Mouse (Mus musculus): ENCODE measurements around the gene Baiap2l1.

- no peak for TF ChIP-seq POLR2A (IDR thresholded peaks at IDR 0.05; ENCODE audit: control insufficient read depth, extremely low read depth, insufficient read depth, low read length, poor library complexity)
- no peak for TF ChIP-seq CTCF (IDR thresholded peaks at IDR 0.05; ENCODE audit: borderline replicate concordance, control insufficient read depth, extremely low read depth, insufficient read depth, low read length, poor library complexity)
These were observed 2.4 kb upstream of the Baiap2l1 start for GRCm38 (mm10) chr5:144360346-144360745.

All from thymus, adult 2 months (tissue).